Mouse (Mus musculus) spleen, adult 2 months (tissue): ENCODE measurements around the gene Washc1. TPM values are rescaled to one million over a fixed set of nuclear protein-coding genes. Genes with fewer than 3 reads are reported as not detected.

Source experiments
- DNase-seq, 2 experiments: peaks; one replicate each; pipeline versions ENCODE4 v3.0.0 to v3.0.0-alpha.2; 2012 to 2021; ENCODE audit warnings: low spot score in 2 of 2, low read depth in 1 of 2
- H3K27ac ChIP-seq: fragments of 200-500 bp; 2 replicates; pipeline ENCODE4 v1.5.1; 2012; ENCODE audit warnings: low read length, inconsistent platforms; ENCODE audit not compliant: insufficient read depth
- H3K27me3 ChIP-seq: fragments of 200-500 bp; 2 replicates; pipeline ENCODE4 v1.6.1; 2012; ENCODE audit warnings: mild to moderate bottlenecking, moderate library complexity, low read length, inconsistent platforms; ENCODE audit not compliant: control insufficient read depth, insufficient read depth
- H3K36me3 ChIP-seq: fragments of 200-500 bp; 2 replicates; pipeline ENCODE4 v1.6.1; 2012; ENCODE audit warnings: mild to moderate bottlenecking, low read length, inconsistent platforms; ENCODE audit not compliant: control insufficient read depth, insufficient read depth
- H3K4me1 ChIP-seq: fragments of 200-500 bp; 2 replicates; pipeline ENCODE4 v1.6.1; 2011; ENCODE audit warnings: inconsistent platforms; ENCODE audit not compliant: control insufficient read depth, insufficient read depth, insufficient read length
- H3K4me3 ChIP-seq: fragments of 200-500 bp; 2 replicates; pipeline ENCODE4 v1.5.1; 2011; ENCODE audit warnings: mild to moderate bottlenecking, inconsistent platforms; ENCODE audit not compliant: insufficient read depth, insufficient read length; ENCODE audit errors: extremely low read depth
- CTCF ChIP-seq: fragments of 200-500 bp; IDR thresholded peaks from 2 replicates; pipeline ENCODE4 v1.5.1; 2011; ENCODE audit warnings: mild to moderate bottlenecking, inconsistent platforms; ENCODE audit not compliant: insufficient read depth, insufficient read length, insufficient replicate concordance; ENCODE audit errors: extremely low read depth
- POLR2A ChIP-seq: fragments of 200-500 bp; IDR thresholded peaks from 2 replicates; pipeline ENCODE4 v1.6.1; 2011; ENCODE audit warnings: low read depth, low read length, inconsistent platforms
- WGBS: fragments of 180-500 bp; shearing (Covaris S2); methylation state at CpG from one replicate; pipeline ENCODE4 v1.1.7; 2018; 5-methylcytosine and 5-hydroxymethylcytosine counted together
- polyA plus RNA-seq: library from polyadenylated mRNA; depleted of rRNA; stranded (reverse); fragments of >200 nt; gene quantifications from 2 replicates; pipeline ENCODE4 v1.2.3, GENCODE M21; 2012

Gene Washc1
- polyA plus RNA-seq, 1 experiment = 36.3 TPM

DNA sequence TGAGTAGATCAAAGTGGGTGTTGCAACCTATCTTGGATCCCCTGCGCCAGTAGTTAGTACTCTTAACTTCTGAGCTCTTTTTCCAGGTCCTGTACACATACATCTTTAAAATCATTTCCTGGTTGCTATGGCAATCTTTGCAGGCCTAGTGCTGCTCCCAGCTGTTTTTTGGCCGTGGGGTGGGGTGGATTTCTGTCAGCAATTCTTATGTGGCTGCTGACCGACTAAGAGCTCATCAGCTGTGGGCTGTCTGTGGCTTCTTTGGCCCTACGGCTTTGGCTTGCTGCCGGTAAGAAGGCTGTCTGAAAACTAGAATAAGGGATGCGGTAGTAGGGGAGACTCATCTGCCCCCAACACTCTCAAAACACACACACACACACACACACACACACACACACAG is 599 bp upstream of the Washc1 start:
- Histone ChIP-seq H3K27me3 (no peaks in the 10 kb centered on the region), H3K36me3 (peaks cover 11% of the 10 kb centered on the region), H3K4me3 (peak overlapping the region; percentile 16; the same call in 1 of the 2 replicates), H3K4me1 (peaks cover 4% of the 10 kb centered on the region; the same call in 1 of the 2 replicates), H3K27ac (no peak overlapping the region; the same call in 1 of the 2 replicates)
- 10% methylated on average over 6 of the region's 6 CpGs for WGBS
- TF ChIP-seq POLR2A (no peak), CTCF (no peak)
- DNase-seq = no peak

DNA sequence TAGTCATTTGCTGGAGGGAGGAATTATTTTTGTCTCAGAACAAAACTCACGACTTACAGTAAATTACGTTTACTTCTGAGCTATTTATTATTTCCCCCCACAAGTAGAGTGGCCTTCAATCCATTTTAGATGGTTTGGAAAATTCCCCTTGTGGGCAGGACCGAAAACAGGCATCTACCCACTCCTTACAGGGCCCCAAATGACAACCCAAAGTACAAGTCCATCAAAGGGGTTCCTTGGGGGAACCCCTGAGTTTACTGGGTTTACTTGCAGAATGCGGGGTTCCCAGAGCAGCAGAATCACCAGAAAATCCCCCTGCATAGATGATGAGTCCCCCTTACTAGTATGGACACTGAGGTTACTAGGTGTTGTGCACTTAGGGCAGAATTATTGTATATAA is 821 bp downstream of the Washc1 start:
- peaks cover 4% of the 10 kb centered on the region; the same call in 1 of the 2 replicates for H3K4me1 ChIP-seq
- 7% methylated on average over 4 of the region's 4 CpGs for WGBS
- no peak for DNase-seq
- no peaks in the 10 kb centered on the region for H3K27me3 ChIP-seq
- no peak overlapping the region for H3K27ac ChIP-seq
- peak overlapping the region; percentile 94; the same call in 1 of the 2 replicates for H3K4me3 ChIP-seq
- TF ChIP-seq POLR2A (no peak), CTCF (no peak)
- peaks cover 24% of the 10 kb centered on the region for H3K36me3 ChIP-seq

DNA sequence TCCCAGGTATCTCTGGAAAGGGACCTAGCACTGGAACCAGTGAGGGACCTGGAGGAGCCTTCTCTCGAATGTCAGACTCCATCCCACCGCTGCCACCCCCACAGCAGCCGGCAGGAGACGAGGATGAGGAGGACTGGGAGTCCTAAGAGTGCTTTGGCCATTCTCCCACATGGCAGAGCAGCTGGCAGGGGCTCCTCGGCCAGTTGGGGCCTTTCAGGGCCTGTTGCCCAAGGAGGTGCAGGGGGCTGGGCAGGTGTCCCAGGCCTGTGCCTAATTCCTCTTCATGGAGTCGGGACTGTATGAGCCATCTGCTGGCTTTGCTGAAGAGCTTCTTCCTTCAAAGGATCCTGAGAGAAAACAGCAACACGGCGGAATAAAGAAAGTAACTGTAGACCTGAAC is 7.6 kb downstream of the Washc1 start:
- no peak for DNase-seq
- WGBS = 89% methylated on average over 8 of the region's 8 CpGs
- peaks cover 45% of the 10 kb centered on the region for H3K36me3 ChIP-seq
- no peaks in the 10 kb centered on the region; the same call in 1 of the 2 replicates for H3K27me3 ChIP-seq
- no peak for TF ChIP-seq POLR2A
- TF ChIP-seq CTCF = no peak
- H3K4me1 ChIP-seq = peaks cover under 1% of the 10 kb centered on the region
- no peak overlapping the region for H3K27ac ChIP-seq
- H3K4me3 ChIP-seq = no peak overlapping the region

GRCm38 (mm10) chr17:66120701-66121100 is 9.4 kb downstream of the Washc1 start:
- H3K27ac ChIP-seq = no peak overlapping the region
- no peaks in the 10 kb centered on the region; the same call in 1 of the 2 replicates for H3K27me3 ChIP-seq
- H3K36me3 ChIP-seq = peaks cover 37% of the 10 kb centered on the region
- H3K4me3 ChIP-seq = no peak overlapping the region
- 95% methylated on average over 1 of the region's 1 CpGs for WGBS
- TF ChIP-seq POLR2A (no peak), CTCF (no peak)
- H3K4me1 ChIP-seq = peaks cover 3% of the 10 kb centered on the region
- DNase-seq = no peak

DNA sequence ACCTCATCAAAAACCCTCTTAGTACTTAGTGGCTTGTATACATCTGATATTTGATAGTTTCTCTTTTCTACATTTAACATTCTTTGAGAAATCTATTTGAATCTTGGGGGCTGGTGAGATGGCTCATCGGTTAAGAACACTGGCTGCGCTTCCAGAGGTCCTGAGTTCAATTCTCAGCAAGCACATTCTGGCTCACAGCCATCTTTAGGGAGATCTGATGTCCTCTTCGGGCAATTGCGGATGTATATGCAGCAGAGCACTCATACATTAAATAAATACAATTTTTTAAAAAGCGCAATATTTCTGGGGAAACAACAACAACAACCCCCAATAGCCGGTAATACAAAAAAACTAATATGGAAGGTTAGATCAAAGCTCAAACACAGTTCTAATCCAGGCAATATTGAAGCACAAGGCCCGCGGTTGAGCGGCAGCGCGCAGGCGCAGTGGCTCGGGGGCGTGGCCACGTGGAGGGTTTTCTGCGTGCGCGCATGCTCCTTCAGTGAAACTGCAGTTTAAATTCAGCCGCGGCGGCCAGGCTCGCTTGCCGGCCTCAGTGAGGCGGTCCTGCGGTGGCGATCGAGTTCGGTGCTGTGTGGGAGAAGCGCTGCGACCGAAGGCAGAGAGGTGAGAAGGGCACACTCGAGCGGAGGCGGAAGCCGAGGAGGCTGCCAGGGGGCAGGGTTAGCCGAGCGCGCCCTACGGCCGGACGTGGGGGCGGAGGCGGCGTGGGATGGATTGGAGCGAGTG is 11.9 kb downstream of the Washc1 start, which contains the start of gene Ddx11:
Gene Ddx11 (plus strand): TSS at position 455 of the 750 bp plus-strand sequence.
- Histone ChIP-seq H3K4me3 (peak within 1 kb of the TSS; percentile 99), H3K4me1 (peaks cover 3% of the 10 kb centered on the region), H3K36me3 (peaks cover 14% of the 10 kb centered on the region), H3K27ac (peak within 1 kb of the TSS; percentile 98), H3K27me3 (no peaks in the 10 kb centered on the region; the same call in 1 of the 2 replicates)
- peak; percentile 72 to 90 for DNase-seq
- 6% methylated on average over 45 of the region's 45 CpGs for WGBS
- TF ChIP-seq CTCF (no peak), POLR2A (peak; percentile 44; the same call in 1 of the 2 replicates)

GRCm38 (mm10) chr17:66123816-66124610 is 12.7 kb downstream of the Washc1 start:
- H3K27ac ChIP-seq = peak overlapping the region; percentile 98; the same call in 1 of the 2 replicates
- WGBS = 3% methylated on average over 20 of the region's 20 CpGs
- no peak for DNase-seq
- TF ChIP-seq CTCF = no peak
- no peak for TF ChIP-seq POLR2A
- H3K27me3 ChIP-seq = no peaks in the 10 kb centered on the region; the same call in 1 of the 2 replicates
- H3K4me1 ChIP-seq = peaks cover 3% of the 10 kb centered on the region
- peak overlapping the region; percentile 99 for H3K4me3 ChIP-seq
- H3K36me3 ChIP-seq = peaks cover 8% of the 10 kb centered on the region; the same call in 1 of the 2 replicates
